Mouse (Mus musculus) midbrain, postnatal 0 days (tissue): ENCODE measurements at regions not wholly inside any gene's neighbourhood (a gene's known extent, or its start where the extent isn't known, plus 50 kb on each side); places are given as distances from the start of the nearest gene placed in this dataset.
A peak's percentile ranks its signal among the peaks of the same experiment; 100 is the strongest.

Experiments used
- ATAC-seq: fragments of 200-750 bp; cut with Nextera tagmentation; 2 replicates; pipeline ENCODE4 v1.8.0; 2017; ENCODE audit warnings: moderate number of reproducible peaks, mild to moderate bottlenecking, moderate TSS enrichment, moderate library complexity; ENCODE audit not compliant: low FRiP score
- DNase-seq: peaks from one replicate; pipeline ENCODE4 v3.0.0-alpha.2; 2015; ENCODE audit warnings: low spot score
- H3K27ac ChIP-seq: fragments of 300-500 bp; sonication (generic); 2 replicates; pipeline ENCODE4 v1.5.1; 2014; ENCODE audit warnings: low read depth, mild to moderate bottlenecking, low read length, mixed read lengths
- H3K27me3 ChIP-seq: fragments of 300-500 bp; sonication (generic); 2 replicates; pipeline ENCODE4 v1.6.1; 2014; ENCODE audit warnings: low read length, control low read depth, mixed read lengths; ENCODE audit not compliant: insufficient read depth
- H3K36me3 ChIP-seq: fragments of 300-500 bp; sonication (generic); 2 replicates; pipeline ENCODE4 v1.6.1; 2014; ENCODE audit warnings: low read length, control low read depth, mixed read lengths; ENCODE audit not compliant: insufficient read depth
- H3K4me1 ChIP-seq: fragments of 300-500 bp; sonication (generic); 2 replicates; pipeline ENCODE4 v1.6.1; 2014; ENCODE audit warnings: mild to moderate bottlenecking, control low read depth, antibody characterized with exemption, low read length, mixed read lengths; ENCODE audit not compliant: insufficient read depth
- H3K4me2 ChIP-seq: fragments of 300-500 bp; sonication (generic); 2 replicates; pipeline ENCODE4 v1.6.1; 2014; ENCODE audit warnings: low read depth, mild to moderate bottlenecking, low read length, mixed read lengths; ENCODE audit not compliant: poor library complexity, severe bottlenecking
- H3K4me3 ChIP-seq: fragments of 300-500 bp; sonication (generic); 2 replicates; pipeline ENCODE4 v1.5.1; 2014; ENCODE audit warnings: low read depth, mild to moderate bottlenecking, low read length, moderate library complexity
- H3K9ac ChIP-seq: fragments of 300-500 bp; sonication (generic); replicated peaks from 2 replicates; pipeline ENCODE4 v1.6.1; 2014; ENCODE audit warnings: mild to moderate bottlenecking, low read length, moderate library complexity, mixed read lengths; ENCODE audit not compliant: poor library complexity, severe bottlenecking
- H3K9me3 ChIP-seq: fragments of 300-500 bp; sonication (generic); 2 replicates; pipeline ENCODE4 v1.6.1; 2016; ENCODE audit warnings: low read length, control low read depth
- CTCF ChIP-seq: IDR thresholded peaks from 2 replicates; pipeline ENCODE4 v1.5.1; 2016; ENCODE audit warnings: antibody characterized with exemption, mild to moderate bottlenecking
- WGBS: fragments of 180-500 bp; shearing (Covaris S2); extraction: QIAGEN DNeasy Blood & Tissue Kit; methylation state at CpG from one replicate; pipeline ENCODE4 v1.1.7; 2014; 5-methylcytosine and 5-hydroxymethylcytosine counted together

DNA sequence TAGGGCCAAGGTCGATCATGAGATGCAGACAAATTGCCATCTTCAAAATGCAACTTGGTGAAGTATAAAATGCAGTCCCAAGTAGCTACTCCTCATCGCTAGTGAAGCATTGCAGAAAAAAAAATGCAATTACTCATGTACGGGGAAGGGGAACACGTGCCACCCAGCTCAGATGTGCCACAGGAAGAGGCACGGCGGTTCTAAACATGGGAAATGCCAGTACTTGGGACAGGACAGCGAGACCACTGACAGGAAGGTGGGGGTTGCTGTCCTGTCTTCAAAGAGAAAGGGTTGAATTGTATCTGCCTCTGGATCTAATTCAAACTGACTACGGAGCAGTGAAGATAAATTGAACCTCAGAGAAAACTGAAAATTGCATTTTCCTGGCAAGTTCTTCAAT lies 104.6 kb upstream of the Ankrd1 start:
- Histone ChIP-seq H3K4me3 (no peak overlapping the region), H3K27me3 (no peaks in the 10 kb centered on the region), H3K36me3 (no peaks in the 10 kb centered on the region), H3K4me1 (no peaks in the 10 kb centered on the region), H3K9ac (no peak overlapping the region), H3K9me3 (no peaks in the 10 kb centered on the region), H3K27ac (no peak overlapping the region), H3K4me2 (no peak overlapping the region)
- DNase-seq (no peak), ATAC-seq (no peak)
- no peak for TF ChIP-seq CTCF
- WGBS, result 82% methylated on average over 8 of the region's 8 CpGs

DNA sequence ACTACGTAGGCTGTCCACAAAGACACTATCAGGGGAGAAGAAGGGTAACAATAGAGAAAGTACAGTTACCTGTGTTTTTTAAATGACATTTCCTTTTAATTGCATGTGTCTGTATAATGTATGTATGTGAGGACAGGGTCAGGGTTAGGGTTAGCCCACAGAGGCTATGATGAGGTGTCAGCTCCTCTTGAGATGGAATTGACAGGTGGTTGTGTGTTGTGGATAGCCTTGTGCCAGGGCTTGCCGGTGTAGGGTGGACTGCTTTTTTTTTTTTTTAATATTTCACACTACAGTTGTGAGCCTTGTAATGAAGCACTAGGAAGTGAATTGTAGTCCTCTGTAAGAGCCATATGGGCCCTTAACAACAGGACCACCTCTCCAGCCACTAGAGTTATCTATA lies 105.7 kb upstream of the Ankrd1 start:
- DNase-seq (no peak), ATAC-seq (no peak)
- 91% methylated on average over 2 of the region's 2 CpGs for WGBS
- H3K9me3 ChIP-seq, result no peaks in the 10 kb centered on the region
- no peaks in the 10 kb centered on the region for H3K27me3 ChIP-seq
- TF ChIP-seq CTCF, result no peak
- no peak overlapping the region for H3K27ac ChIP-seq
- no peaks in the 10 kb centered on the region for H3K4me1 ChIP-seq
- H3K36me3 ChIP-seq, result no peaks in the 10 kb centered on the region
- no peak overlapping the region for H3K9ac ChIP-seq
- H3K4me3 ChIP-seq, result no peak overlapping the region
- no peak overlapping the region for H3K4me2 ChIP-seq

DNA sequence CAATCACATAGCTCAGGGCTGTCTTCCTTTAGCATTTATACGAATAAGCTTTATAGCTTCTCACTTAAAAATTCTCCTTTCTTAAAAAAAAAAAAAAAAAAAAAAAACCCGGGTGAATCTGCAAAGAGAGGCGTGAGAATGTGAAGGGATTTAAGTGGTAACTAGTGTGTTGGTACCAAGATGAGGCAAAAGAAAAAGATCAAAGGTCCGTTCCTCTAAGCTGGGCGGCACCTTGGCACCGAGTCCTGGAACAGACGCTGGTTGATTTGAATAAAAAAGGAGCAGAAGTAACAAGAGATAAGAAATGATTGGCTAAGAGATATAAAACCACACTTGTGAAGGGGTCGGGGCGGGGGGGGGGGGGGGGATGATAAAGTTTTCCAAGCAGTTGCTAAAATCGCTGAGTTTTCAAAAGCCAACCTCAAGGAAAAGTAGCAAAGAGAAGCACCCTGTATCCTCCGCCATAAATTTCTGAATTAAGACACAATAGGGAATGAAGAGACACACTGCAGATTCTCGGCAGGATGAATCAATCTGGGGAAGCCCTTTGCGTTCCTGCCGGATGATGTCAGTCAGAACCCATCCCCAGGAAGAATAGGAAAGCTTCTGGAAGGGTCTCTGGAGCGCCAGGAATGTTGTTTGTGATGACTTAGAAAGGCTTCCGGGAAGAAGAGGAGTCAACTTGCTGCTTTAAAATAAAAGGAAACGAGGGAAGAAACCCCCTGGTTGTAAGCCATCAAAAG lies 107.7 kb upstream of the Ankrd1 start:
- H3K9ac ChIP-seq, result no peak overlapping the region
- DNase-seq (no peak), ATAC-seq (no peak)
- H3K27me3 ChIP-seq, result no peaks in the 10 kb centered on the region
- H3K4me3 ChIP-seq, result 0 out of 2 replicates have a peak overlapping the region, but pooled peaks have one; percentile 6
- no peaks in the 10 kb centered on the region for H3K9me3 ChIP-seq
- WGBS, result 15% methylated on average over 16 of the region's 17 CpGs
- no peak overlapping the region for H3K27ac ChIP-seq
- H3K4me2 ChIP-seq, result peak overlapping the region; percentile 41
- no peak for TF ChIP-seq CTCF
- no peaks in the 10 kb centered on the region for H3K36me3 ChIP-seq
- H3K4me1 ChIP-seq, result no peaks in the 10 kb centered on the region

DNA sequence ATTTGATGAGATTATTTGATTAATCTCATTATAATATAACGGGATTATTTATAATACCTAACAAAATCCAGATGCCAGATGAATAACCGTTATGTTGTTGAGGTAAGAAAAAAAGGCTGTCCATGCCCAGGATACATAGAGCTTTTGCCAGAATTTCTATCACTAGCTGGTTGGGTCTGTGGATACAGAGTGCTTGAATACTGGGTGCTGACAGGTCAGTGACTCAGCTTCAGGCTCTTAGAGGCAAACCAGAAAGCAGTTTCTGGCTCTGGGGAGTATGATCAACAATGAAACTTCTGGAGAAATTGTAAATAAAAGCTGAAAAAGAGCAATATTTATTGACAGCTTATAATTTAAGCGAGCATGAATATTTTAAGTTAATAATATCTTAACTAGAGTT lies 109.4 kb upstream of the Ankrd1 start:
- Histone ChIP-seq H3K4me2 (no peak overlapping the region), H3K27ac (no peak overlapping the region), H3K9ac (no peak overlapping the region), H3K9me3 (no peaks in the 10 kb centered on the region), H3K4me3 (no peak overlapping the region), H3K36me3 (no peaks in the 10 kb centered on the region), H3K27me3 (no peaks in the 10 kb centered on the region), H3K4me1 (no peaks in the 10 kb centered on the region)
- no peak for TF ChIP-seq CTCF
- ATAC-seq, result no peak
- no peak for DNase-seq
- 87% methylated on average over 3 of the region's 3 CpGs for WGBS

DNA sequence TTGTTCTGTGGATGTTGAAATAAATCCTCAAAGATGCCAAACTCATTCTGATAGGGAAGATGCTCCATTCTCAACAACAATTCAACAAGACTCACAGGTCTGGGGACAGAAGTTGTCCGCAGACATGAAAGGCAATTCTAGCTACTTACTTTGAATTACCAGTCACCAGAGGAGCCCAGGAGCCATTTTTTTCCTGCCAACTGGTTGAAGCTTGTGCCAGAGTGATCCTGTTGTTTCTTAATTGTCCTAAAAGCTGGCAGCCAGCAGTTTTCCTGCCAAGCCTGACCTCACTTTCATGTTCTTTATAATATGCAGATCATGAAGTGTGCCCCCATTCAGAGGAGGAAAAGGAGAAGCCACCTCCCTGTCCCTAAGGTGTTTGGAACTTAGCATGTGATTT lies 110.0 kb upstream of the Ankrd1 start:
- H3K36me3 ChIP-seq, result no peaks in the 10 kb centered on the region
- no peak overlapping the region for H3K4me3 ChIP-seq
- H3K4me1 ChIP-seq, result no peaks in the 10 kb centered on the region
- no peak for ATAC-seq
- no peak overlapping the region for H3K9ac ChIP-seq
- DNase-seq, result peak; percentile 52
- no peaks in the 10 kb centered on the region for H3K9me3 ChIP-seq
- H3K27me3 ChIP-seq, result no peaks in the 10 kb centered on the region
- TF ChIP-seq CTCF, result no peak
- 57% methylated on average over 1 of the region's 1 CpGs for WGBS
- no peak overlapping the region for H3K4me2 ChIP-seq
- H3K27ac ChIP-seq, result no peak overlapping the region

DNA sequence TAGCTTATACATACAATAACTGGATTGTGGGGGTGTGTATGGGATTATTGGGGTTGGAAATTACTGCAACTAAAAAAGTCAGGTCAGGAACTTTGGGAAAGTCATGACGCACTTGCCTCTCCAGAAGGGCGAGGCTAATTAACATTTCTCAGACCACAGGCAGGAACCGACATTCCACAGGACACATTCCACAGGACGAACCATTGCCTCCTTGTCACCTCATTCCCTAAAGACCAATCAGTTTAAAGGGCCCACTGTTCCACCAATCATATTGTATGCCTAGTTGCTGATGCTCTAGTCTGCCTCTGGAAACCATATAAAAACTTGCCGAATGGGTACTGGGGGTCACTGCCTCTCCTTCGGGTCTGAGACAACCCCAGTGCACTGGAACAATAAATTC lies 113.0 kb upstream of the Pcgf5 start:
- H3K9ac ChIP-seq, result no peak overlapping the region
- no peak for TF ChIP-seq CTCF
- WGBS, result 81% methylated on average over 6 of the region's 6 CpGs
- H3K9me3 ChIP-seq, result no peaks in the 10 kb centered on the region
- no peaks in the 10 kb centered on the region for H3K27me3 ChIP-seq
- H3K36me3 ChIP-seq, result no peaks in the 10 kb centered on the region
- ATAC-seq, result no peak
- H3K4me2 ChIP-seq, result no peak overlapping the region
- H3K27ac ChIP-seq, result no peak overlapping the region
- H3K4me1 ChIP-seq, result no peaks in the 10 kb centered on the region
- H3K4me3 ChIP-seq, result no peak overlapping the region
- no peak for DNase-seq
